ENCODE assay signal across 11 mouse cellular contexts in genomic region chr6:88792147-88792691, GRCm38 (mm10). TPM values are rescaled to one million over a fixed set of nuclear protein-coding genes. Genes with fewer than 3 reads are reported as not detected.
DNase-seq lines count a peak whose midpoint lies in the region; ATAC-seq and TF ChIP-seq lines count a peak whose summit lies in the region.
"Had no signal": no experiment of that assay in that cellular context is flagged by ENCODE, and none has a peak within 500 bp of the region (broad histone marks: within the 10 kb centered on the region; RNA-seq: fewer than 3 reads in every experiment).

No protein-coding gene starts in this region.

- TF ChIP-seq CTCF in gastrocnemius, adult 2 months (IDR thresholded peaks at IDR 0.05): peak; percentile 34; the same call in 1 of the 2 replicates

- H3K4me1 ChIP-seq in brown adipose tissue, adult 24 weeks (ENCODE audit: control insufficient read depth, insufficient read depth, insufficient read length, low read length): peaks cover 52% of the 10 kb centered on the region
- H3K4me1 ChIP-seq in limb, embryonic 10.5 days: peaks cover 59% of the 10 kb centered on the region

- no peaks in the 10 kb centered on the region; the same call in 1 of the 2 replicates for H3K27me3 ChIP-seq in limb, embryonic 10.5 days (ENCODE audit: low read depth, poor library complexity, severe bottlenecking)
- H3K27me3 ChIP-seq: embryonic facial prominence, embryonic 15.5 days had no signal

- peak overlapping the region; percentile 86 for H3K27ac ChIP-seq in gastrocnemius, adult 2 months
- peak overlapping the region; percentile 82 for H3K27ac ChIP-seq in brown adipose tissue, adult 24 weeks (replicated peaks; ENCODE audit: low read depth, low read length)
- H3K27ac ChIP-seq in limb, embryonic 10.5 days: peak overlapping the region; percentile 14; the same call in 1 of the 2 replicates
- H3K27ac ChIP-seq: embryonic facial prominence, embryonic 15.5 days; macrophage had no signal

- WGBS in limb, embryonic 10.5 days: 34% methylated on average over 7 of the region's 7 CpGs

- no peak for ATAC-seq in erythroblast, adult 5-6 weeks (replicated peaks; ENCODE audit: low FRiP score, poor library complexity, severe bottlenecking)

- no peaks in the 10 kb centered on the region for H3K9me3 ChIP-seq in limb, embryonic 10.5 days (replicated peaks)
- H3K9me3 ChIP-seq: embryonic facial prominence, embryonic 15.5 days had no signal

- no peaks in the 10 kb centered on the region for H3K36me3 ChIP-seq in limb, embryonic 10.5 days
- H3K36me3 ChIP-seq: embryonic facial prominence, embryonic 15.5 days had no signal

- intact Hi-C loops in gastrocnemius, adult 2 months (cut with DNase I): no loop called here
- intact Hi-C loops in heart, postnatal 36 days (cut with DNase I): no loop called here

- no peak overlapping the region for H3K4me3 ChIP-seq in gastrocnemius, adult 2 months
- H3K4me3 ChIP-seq in brown adipose tissue, adult 24 weeks (ENCODE audit: insufficient read depth, low read depth, low read length): no peak overlapping the region
- no peak overlapping the region for H3K4me3 ChIP-seq in limb, embryonic 10.5 days
- H3K4me3 ChIP-seq: embryonic facial prominence, embryonic 15.5 days had no signal

- peak; percentile 59 for DNase-seq in gastrocnemius, adult 2 months
- no peak for DNase-seq in gastrocnemius, postnatal 25 days
- peak; percentile 41 to 52 for DNase-seq in heart, postnatal 36 days
- peak; percentile 30 for DNase-seq in limb, embryonic 10.5 days (ENCODE audit: low spot score)
- no peak for DNase-seq in retina, postnatal 1 day
- DNase-seq in urinary bladder, adult 18-20 months (ENCODE audit: low spot score in 2 of 2): no peak
- DNase-seq: layer of hippocampus, adult 9-11 months had no signal

RNA-seq across cellular contexts. Expression of gene Abtb1, which starts 49.6 kb away (rescaled TPM):
- total RNA-seq in gastrocnemius, adult 2 months (2021): 10 to 100 TPM; 16.9 to 22.7 TPM
- 10 to 100 TPM; 14.4 to 17.3 TPM for total RNA-seq in gastrocnemius, postnatal 25 days (2021)
- polyA plus RNA-seq in brown adipose tissue, adult 24 weeks (2012; ENCODE audit: insufficient read depth, insufficient read length, missing spikeins): 8.6 and 12.6 TPM in 2 replicates
- 10 to 100 TPM; 28.1 to 29.2 TPM for total RNA-seq in heart, postnatal 36 days (2021)
- polyA plus RNA-seq in limb, embryonic 10.5 days (2016; fragmentation: Nextera tagmentation; extraction: Ambion mirVana): 22.9 and 25.3 TPM in 2 replicates
- 78.6 and 90.1 TPM in 2 replicates for total RNA-seq in erythroblast, adult 5-6 weeks (2015; ENCODE audit: low replicate concordance)
- 218 and 344 TPM in 2 replicates for total RNA-seq in erythroblast, adult 5-6 weeks (2017; ENCODE audit: low replicate concordance)

Comparison
In these comparisons a context has a peak if more than half of its experiments do, and no peak if none do; other contexts are left out.
1. DNase-seq: peak in gastrocnemius, adult 2 months (single experiment), heart, postnatal 36 days (2 of 2) and limb, embryonic 10.5 days (single experiment); none in gastrocnemius, postnatal 25 days (single experiment), retina, postnatal 1 day (single experiment) and urinary bladder, adult 18-20 months (0 of 2).
2. H3K27ac ChIP-seq: peak in every context shown above with its lines; median percentile 86 in gastrocnemius, adult 2 months; 82 in brown adipose tissue, adult 24 weeks; 14 in limb, embryonic 10.5 days.